Mouse (Mus musculus) heart, embryonic 13.5 days (tissue): ENCODE results near the gene Parp1. TPM values are rescaled to one million over a fixed set of nuclear protein-coding genes. Genes with fewer than 3 reads are reported as not detected.

ENCODE experiments used
- ATAC-seq: fragments of 200-750 bp; cut with Nextera tagmentation; 2 replicates; pipeline ENCODE4 v1.8.0; 2017; ENCODE audit warnings: moderate TSS enrichment; ENCODE audit not compliant: insufficient number of reproducible peaks, low FRiP score, low TSS enrichment; ENCODE audit errors: extremely low read depth
- H3K27ac ChIP-seq: fragments of 300-500 bp; sonication (generic); replicated peaks from 2 replicates; pipeline ENCODE4 v1.5.1; 2015; ENCODE audit warnings: moderate library complexity, mild to moderate bottlenecking, inconsistent platforms
- H3K27me3 ChIP-seq: fragments of 300-500 bp; sonication (generic); replicated peaks from 2 replicates; pipeline ENCODE4 v1.6.1; 2015; ENCODE audit warnings: mild to moderate bottlenecking, inconsistent platforms
- H3K36me3 ChIP-seq: fragments of 300-500 bp; sonication (generic); 2 replicates; pipeline ENCODE4 v1.6.1; 2015; ENCODE audit warnings: mild to moderate bottlenecking, inconsistent platforms
- H3K4me1 ChIP-seq: fragments of 300-500 bp; sonication (generic); 2 replicates; pipeline ENCODE4 v1.6.1; 2015; ENCODE audit warnings: inconsistent platforms
- H3K4me2 ChIP-seq: fragments of 300-500 bp; sonication (generic); 2 replicates; pipeline ENCODE4 v1.6.1; 2015; ENCODE audit warnings: inconsistent platforms, mild to moderate bottlenecking, moderate library complexity
- H3K4me3 ChIP-seq: fragments of 300-500 bp; sonication (generic); 2 replicates; pipeline ENCODE4 v1.5.1; 2015; ENCODE audit warnings: moderate library complexity, mild to moderate bottlenecking, inconsistent platforms
- H3K9ac ChIP-seq: fragments of 300-500 bp; sonication (generic); 2 replicates; pipeline ENCODE4 v1.6.1; 2015; ENCODE audit warnings: inconsistent platforms, mild to moderate bottlenecking, moderate library complexity
- H3K9me3 ChIP-seq: fragments of 300-500 bp; sonication (generic); 2 replicates; pipeline ENCODE4 v1.6.1; 2016; ENCODE audit warnings: inconsistent platforms
- WGBS: fragments of 180-500 bp; shearing (Covaris S2); methylation state at CpG from one replicate; pipeline ENCODE4 v1.1.7; 2015; ENCODE audit warnings: mixed read lengths; 5-methylcytosine and 5-hydroxymethylcytosine counted together
- polyA plus RNA-seq: library from polyadenylated mRNA; unstranded; fragments of >200 nt; fragmentation: Nextera tagmentation; extraction: Ambion mirVana; gene quantifications from 2 replicates; pipeline ENCODE4 v1.2.1, GENCODE M21; 2015

The Parp1 gene
- polyA plus RNA-seq, 1 experiment from 2014 or later, result 85.4 TPM

DNA sequence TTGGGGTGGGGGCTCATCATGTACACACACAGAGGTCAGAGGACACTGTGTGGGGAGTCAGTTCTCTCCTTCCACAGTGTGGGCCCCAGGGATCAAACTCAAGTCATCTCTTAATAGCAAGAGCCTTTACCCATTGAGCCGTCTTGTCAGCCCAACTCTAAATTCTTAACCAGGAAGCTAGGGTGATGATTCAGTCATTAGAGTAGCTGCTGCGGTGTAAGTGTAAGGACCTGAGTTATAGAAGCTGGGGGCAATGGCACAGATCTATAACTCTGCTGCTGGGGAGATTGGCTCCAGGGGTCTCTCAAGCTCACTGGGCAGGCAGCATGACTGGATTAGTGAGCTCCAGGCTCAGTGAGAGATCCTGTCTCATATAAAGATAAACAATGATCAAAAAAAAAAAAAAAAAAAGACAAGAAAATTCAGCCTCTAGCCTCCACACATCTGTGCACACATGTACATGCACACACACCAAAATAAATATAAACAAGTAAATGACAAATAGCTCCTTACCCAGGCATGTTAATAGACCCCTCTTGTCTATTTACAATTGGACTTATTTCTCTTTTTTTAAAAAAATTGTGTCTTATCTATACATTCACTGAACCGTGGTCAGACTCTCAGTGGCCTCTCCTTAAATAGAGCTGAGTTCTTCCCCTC, 25.9 kb upstream of the Parp1 start:
- Histone ChIP-seq H3K27me3 (peaks cover 40% of the 10 kb centered on the region), H3K4me3 (no peak overlapping the region), H3K9ac (no peak overlapping the region), H3K9me3 (no peaks in the 10 kb centered on the region), H3K36me3 (no peaks in the 10 kb centered on the region), H3K4me1 (peaks cover 9% of the 10 kb centered on the region), H3K27ac (no peak overlapping the region), H3K4me2 (no peak overlapping the region)
- no peak for ATAC-seq
- 62% methylated on average over 3 of the region's 3 CpGs for WGBS

DNA sequence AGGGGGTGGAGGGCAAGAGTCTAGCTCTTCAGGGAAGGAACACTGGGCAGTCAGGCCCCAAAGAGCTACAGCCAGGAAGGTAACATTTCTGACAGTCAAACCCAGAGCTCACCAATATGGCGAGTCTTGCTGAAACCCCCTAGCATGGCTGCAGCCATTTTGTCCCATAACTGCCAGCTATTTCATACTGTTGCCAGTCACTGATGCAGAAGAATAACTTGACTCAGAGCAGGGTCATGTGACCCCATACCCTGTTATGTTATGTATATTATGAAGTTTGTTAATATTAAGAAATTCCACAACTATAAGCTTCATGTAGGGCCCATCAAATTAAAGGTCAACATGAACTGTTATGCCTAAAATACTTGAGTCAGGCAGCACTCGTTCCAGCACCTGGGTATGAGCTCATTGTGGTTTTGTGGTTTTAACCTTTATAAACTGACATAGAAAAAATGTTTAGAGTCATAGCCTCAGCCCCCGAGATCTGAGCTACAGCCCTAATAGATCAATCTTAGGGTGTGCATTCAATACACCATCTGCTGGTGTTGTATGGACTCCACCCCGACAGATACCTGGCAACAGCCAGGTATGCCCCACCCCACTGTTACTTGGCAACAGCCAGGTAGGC, 22.7 kb upstream of the Parp1 start:
- H3K4me1 ChIP-seq, result peaks cover 19% of the 10 kb centered on the region
- WGBS, result 65% methylated on average over 4 of the region's 4 CpGs
- H3K36me3 ChIP-seq, result no peaks in the 10 kb centered on the region
- no peak for ATAC-seq
- no peak overlapping the region for H3K27ac ChIP-seq
- H3K27me3 ChIP-seq, result peaks cover 61% of the 10 kb centered on the region
- no peaks in the 10 kb centered on the region for H3K9me3 ChIP-seq
- no peak overlapping the region for H3K9ac ChIP-seq
- no peak overlapping the region for H3K4me2 ChIP-seq
- H3K4me3 ChIP-seq, result no peak overlapping the region

- H3K27me3 ChIP-seq, result peaks cover 68% of the 10 kb centered on the region
- H3K9ac ChIP-seq, result peak overlapping the region; percentile 52
- WGBS, result 48% methylated on average over 13 of the region's 13 CpGs
- H3K27ac ChIP-seq, result no peak overlapping the region
- H3K4me1 ChIP-seq, result peaks cover 19% of the 10 kb centered on the region
- H3K4me2 ChIP-seq, result peak overlapping the region; percentile 63
- no peak for ATAC-seq
- H3K4me3 ChIP-seq, result peak overlapping the region; percentile 33
- no peaks in the 10 kb centered on the region for H3K36me3 ChIP-seq
- H3K9me3 ChIP-seq, result no peaks in the 10 kb centered on the region
Measured at GRCm38 (mm10) chr1:180546798-180547750, 21.6 kb upstream of the Parp1 start.

DNA sequence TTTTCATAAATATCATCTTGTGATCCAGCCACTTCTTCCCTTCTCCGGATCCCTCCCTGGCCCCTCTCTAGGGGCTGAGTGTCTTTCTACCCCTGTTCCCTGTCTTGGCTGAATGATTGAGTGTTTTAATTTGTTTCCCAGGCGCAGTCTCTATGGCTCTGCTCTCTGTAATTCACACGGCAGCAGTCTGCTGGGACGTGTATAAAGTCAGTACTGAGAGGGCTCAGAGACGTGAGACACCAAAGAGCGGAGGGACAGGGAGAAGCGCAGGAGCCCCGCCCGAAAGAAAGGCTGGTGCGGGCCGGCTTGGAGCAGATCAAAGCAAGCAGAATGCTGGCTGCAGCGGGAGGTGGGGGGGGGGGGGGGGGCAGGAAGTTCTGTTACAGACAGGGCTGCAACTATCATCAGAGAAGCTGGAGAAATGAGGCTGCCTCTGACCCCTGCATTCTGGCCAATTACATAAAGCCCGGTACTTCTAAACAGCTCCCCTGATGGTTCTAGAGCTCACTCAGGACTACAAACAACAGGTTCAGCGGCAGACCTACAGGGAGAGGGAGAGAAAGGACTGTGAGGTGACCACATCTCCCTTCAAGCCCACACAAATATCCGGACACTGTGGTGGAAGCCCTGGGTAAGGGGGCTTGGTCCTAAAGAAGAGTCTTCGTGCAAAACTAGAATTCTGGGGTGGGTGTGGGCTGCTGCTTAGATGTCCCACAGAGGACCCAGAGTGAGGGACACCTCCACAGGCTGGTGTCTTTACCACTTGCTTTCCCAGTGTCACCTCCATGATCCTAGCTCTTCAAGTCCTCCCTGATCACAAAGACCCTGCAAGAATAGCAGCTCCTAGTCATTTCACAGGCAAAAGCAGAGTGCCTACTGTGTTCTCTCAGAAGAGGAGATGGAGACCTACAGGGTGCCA, 20.7 kb upstream of the Parp1 start:
- whole genome bisulfite sequencing, result under 1% methylated on average over 16 of the region's 16 CpGs
- Histone ChIP-seq H3K4me3 (peak overlapping the region; percentile 33), H3K27ac (no peak overlapping the region), H3K36me3 (no peaks in the 10 kb centered on the region), H3K4me2 (peak overlapping the region; percentile 63), H3K9me3 (no peaks in the 10 kb centered on the region), H3K9ac (peak overlapping the region; percentile 52), H3K4me1 (peaks cover 19% of the 10 kb centered on the region), H3K27me3 (peaks cover 74% of the 10 kb centered on the region)
- no peak for ATAC-seq

DNA sequence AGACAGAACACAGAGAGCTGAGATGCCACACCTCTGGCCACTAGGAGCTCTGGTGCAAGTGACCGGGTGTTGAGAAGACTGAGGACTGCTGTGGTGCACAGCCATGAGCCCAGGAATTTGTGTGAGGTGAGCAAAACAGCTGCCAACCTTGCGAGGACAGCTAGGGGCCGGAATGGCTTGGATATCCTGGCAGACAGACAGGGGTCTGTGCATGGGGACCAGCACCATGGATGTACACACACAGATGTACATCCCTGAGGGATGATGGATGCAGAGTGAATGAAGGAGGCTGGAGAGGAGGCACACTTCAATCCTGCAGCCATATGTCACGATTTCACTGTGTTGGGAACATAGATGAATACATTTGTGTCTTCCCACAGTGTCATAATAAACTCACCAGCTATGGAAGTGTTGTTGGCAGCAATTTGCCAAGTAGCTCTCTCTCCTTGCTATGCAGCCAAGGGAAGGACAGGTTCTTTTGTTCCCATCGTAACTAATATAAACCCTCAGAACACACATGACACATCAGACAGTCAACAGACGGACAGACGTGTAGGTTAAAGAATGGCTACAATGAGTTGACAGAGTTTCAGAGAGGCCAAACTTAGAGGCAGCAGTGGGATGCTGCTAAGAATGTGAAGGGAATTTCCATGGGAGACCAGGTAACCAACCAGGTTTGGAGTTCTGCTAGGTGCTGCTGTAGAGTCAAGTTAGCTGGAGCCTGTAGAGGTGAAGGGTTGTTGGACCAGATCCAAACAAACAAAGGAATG, 19.0 kb upstream of the Parp1 start:
- peaks cover 72% of the 10 kb centered on the region for H3K27me3 ChIP-seq
- no peak overlapping the region for H3K4me3 ChIP-seq
- 61% methylated on average over 7 of the region's 7 CpGs for WGBS

GRCm38 (mm10) chr1:180550770-180551169, 18.0 kb upstream of the Parp1 start:
- Histone ChIP-seq H3K4me3 (no peak overlapping the region), H3K27ac (no peak overlapping the region), H3K4me2 (no peak overlapping the region), H3K9me3 (no peaks in the 10 kb centered on the region), H3K4me1 (peaks cover 19% of the 10 kb centered on the region), H3K9ac (no peak overlapping the region), H3K36me3 (no peaks in the 10 kb centered on the region), H3K27me3 (peaks cover 65% of the 10 kb centered on the region)
- WGBS, result 10% methylated on average over 5 of the region's 5 CpGs
- ATAC-seq, result no peak; the same call in 1 of the 2 replicates

More for the DNA sequence above, 19.0 kb upstream of the Parp1 start:
- ATAC-seq, result no peak
- Histone ChIP-seq H3K4me1 (peaks cover 19% of the 10 kb centered on the region), H3K4me2 (no peak overlapping the region), H3K9ac (no peak overlapping the region), H3K36me3 (no peaks in the 10 kb centered on the region), H3K27ac (no peak overlapping the region), H3K9me3 (no peaks in the 10 kb centered on the region)

DNA sequence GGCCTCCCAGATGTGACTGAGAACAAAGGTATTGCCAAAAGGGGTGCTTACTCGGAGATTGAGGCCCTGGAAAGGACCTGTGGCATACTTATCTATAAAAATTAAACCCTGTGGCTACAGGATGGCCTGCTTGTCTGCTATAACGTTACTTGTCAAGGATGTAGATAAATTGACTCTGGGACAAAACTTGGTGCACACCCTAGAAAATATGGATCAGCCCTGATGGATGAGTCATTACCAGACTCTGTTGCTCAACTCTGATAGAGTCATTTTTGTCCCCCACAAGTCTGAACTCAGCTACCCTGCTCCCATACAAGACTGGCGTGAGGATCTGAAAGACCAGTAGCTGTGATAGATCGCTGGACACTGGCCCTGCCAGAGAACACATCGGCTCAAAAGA, 11.8 kb upstream of the Parp1 start:
- H3K9me3 ChIP-seq, result no peaks in the 10 kb centered on the region
- H3K9ac ChIP-seq, result no peak overlapping the region
- 67% methylated on average over 5 of the region's 5 CpGs for WGBS
- peaks cover 20% of the 10 kb centered on the region for H3K27me3 ChIP-seq
- no peak overlapping the region for H3K4me2 ChIP-seq
- H3K36me3 ChIP-seq, result no peaks in the 10 kb centered on the region
- H3K4me1 ChIP-seq, result no peaks in the 10 kb centered on the region
- no peak overlapping the region for H3K4me3 ChIP-seq
- H3K27ac ChIP-seq, result no peak overlapping the region
- ATAC-seq, result no peak

- H3K36me3 ChIP-seq, result no peaks in the 10 kb centered on the region
- H3K4me2 ChIP-seq, result no peak overlapping the region
- no peak for ATAC-seq
- peaks cover 30% of the 10 kb centered on the region for H3K27me3 ChIP-seq
- H3K9ac ChIP-seq, result no peak overlapping the region
- H3K4me1 ChIP-seq, result no peaks in the 10 kb centered on the region
- H3K4me3 ChIP-seq, result no peak overlapping the region
- H3K9me3 ChIP-seq, result no peaks in the 10 kb centered on the region
- no peak overlapping the region for H3K27ac ChIP-seq
- WGBS, result 69% methylated on average over 8 of the region's 8 CpGs
Measured at GRCm38 (mm10) chr1:180559454-180559853, 9.3 kb upstream of the Parp1 start.

DNA sequence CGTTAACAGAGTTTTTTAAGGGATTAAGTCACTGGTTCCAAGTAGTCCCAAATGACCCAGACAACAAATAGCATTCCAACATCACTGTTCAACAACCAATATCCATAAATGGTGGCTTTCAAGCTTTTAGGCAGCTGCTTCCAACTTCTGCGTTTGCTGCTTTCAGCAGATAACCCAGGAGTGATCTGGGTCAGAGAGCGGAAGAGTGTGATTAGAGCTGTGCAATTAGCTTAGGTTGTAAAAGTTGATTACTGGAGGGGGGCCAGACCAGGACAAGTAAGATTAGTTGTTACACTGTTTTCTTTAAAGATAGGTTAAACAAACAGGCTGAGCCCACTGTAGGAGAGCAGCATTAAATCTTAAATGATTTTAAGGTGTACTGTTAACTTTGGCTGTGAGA, 7.5 kb upstream of the Parp1 start:
- Histone ChIP-seq H3K9ac (no peak overlapping the region), H3K27me3 (peaks cover 33% of the 10 kb centered on the region), H3K4me3 (no peak overlapping the region), H3K4me2 (no peak overlapping the region), H3K4me1 (no peaks in the 10 kb centered on the region), H3K9me3 (no peaks in the 10 kb centered on the region), H3K27ac (no peak overlapping the region), H3K36me3 (no peaks in the 10 kb centered on the region)
- ATAC-seq, result no peak
- 31% methylated on average over 3 of the region's 3 CpGs for WGBS

DNA sequence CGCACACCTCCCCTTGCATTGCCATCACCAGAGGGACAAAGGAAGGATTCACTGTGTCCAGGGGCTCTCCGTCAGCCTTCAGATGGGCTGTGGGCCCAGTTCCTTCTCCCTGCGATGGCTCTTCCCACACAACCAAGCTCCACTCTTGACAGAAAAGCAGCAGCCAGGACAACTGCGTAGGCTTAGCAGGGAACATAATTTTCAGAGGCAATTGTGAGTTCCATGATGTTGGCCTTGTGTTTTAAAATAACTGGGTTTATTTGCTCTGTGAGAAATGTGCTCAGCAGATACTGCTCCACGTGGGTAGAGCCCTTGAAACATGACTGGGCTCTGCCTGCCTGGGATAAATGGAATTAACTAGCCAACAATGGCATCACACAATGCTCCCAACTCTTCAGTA, 3.8 kb upstream of the Parp1 start:
- 75% methylated on average over 5 of the region's 5 CpGs for WGBS
- Histone ChIP-seq H3K4me1 (peaks cover 4% of the 10 kb centered on the region), H3K27me3 (peaks cover 31% of the 10 kb centered on the region), H3K9me3 (no peaks in the 10 kb centered on the region), H3K4me3 (no peak overlapping the region), H3K4me2 (no peak overlapping the region), H3K36me3 (no peaks in the 10 kb centered on the region), H3K9ac (no peak overlapping the region), H3K27ac (no peak overlapping the region)
- ATAC-seq, result no peak
